Mouse (Mus musculus) midbrain, embryonic 11.5 days (tissue): ENCODE measurements around the gene Arid3b. TPM values are rescaled to one million over a fixed set of nuclear protein-coding genes. Genes with fewer than 3 reads are reported as not detected.

ENCODE experiments used
- ATAC-seq: fragments of 200-750 bp; cut with Nextera tagmentation; 2 replicates; pipeline ENCODE4 v1.8.0; 2017; ENCODE audit warnings: moderate TSS enrichment, moderate library complexity; ENCODE audit not compliant: low FRiP score
- DNase-seq: peaks from one replicate; pipeline ENCODE4 v3.0.0; 2015; ENCODE audit warnings: low spot score; ENCODE audit errors: missing footprints
- H3K27ac ChIP-seq: fragments of 300-500 bp; sonication (generic); 2 replicates; pipeline ENCODE4 v1.5.1; 2014; ENCODE audit warnings: low read depth, low read length
- H3K27me3 ChIP-seq: fragments of 300-500 bp; sonication (generic); 2 replicates; pipeline ENCODE4 v1.6.1; 2014; ENCODE audit warnings: mild to moderate bottlenecking, low read length, moderate library complexity, mixed read lengths; ENCODE audit not compliant: control insufficient read depth, insufficient read depth
- H3K36me3 ChIP-seq: fragments of 300-500 bp; sonication (generic); 2 replicates; pipeline ENCODE4 v1.6.1; 2014; ENCODE audit warnings: mild to moderate bottlenecking, low read length, moderate library complexity, mixed read lengths; ENCODE audit not compliant: control insufficient read depth, insufficient read depth
- H3K4me1 ChIP-seq: fragments of 300-500 bp; sonication (generic); 2 replicates; pipeline ENCODE4 v1.6.1; 2014; ENCODE audit warnings: low read length; ENCODE audit not compliant: control insufficient read depth, insufficient read depth
- H3K4me2 ChIP-seq: fragments of 300-500 bp; sonication (generic); 2 replicates; pipeline ENCODE4 v1.6.1; 2014; ENCODE audit warnings: mild to moderate bottlenecking, moderate library complexity
- H3K4me3 ChIP-seq: fragments of 300-500 bp; sonication (generic); 2 replicates; pipeline ENCODE4 v1.5.1; 2014; ENCODE audit warnings: low read depth, low read length
- H3K9ac ChIP-seq: fragments of 300-500 bp; sonication (generic); 2 replicates; pipeline ENCODE4 v1.6.1; 2014; ENCODE audit warnings: low read length
- H3K9me3 ChIP-seq: fragments of 300-500 bp; sonication (generic); 2 replicates; pipeline ENCODE4 v1.6.1; 2016; ENCODE audit warnings: low read length; ENCODE audit not compliant: control insufficient read depth
- WGBS: fragments of 180-500 bp; shearing (Covaris S2); extraction: QIAGEN DNeasy Blood & Tissue Kit; methylation state at CpG from one replicate; pipeline ENCODE4 v1.1.7; 2014; 5-methylcytosine and 5-hydroxymethylcytosine counted together
- polyA plus RNA-seq: library from polyadenylated mRNA; unstranded; fragments of >200 nt; fragmentation: Nextera tagmentation; extraction: Ambion mirVana; gene quantifications from 2 replicates; pipeline ENCODE4 v1.2.1, GENCODE M21; 2014

Arid3b gene
- polyA plus RNA-seq, 1 experiment from 2014 or later, result 25.7 TPM

- Histone ChIP-seq H3K9ac (peak overlapping the region; percentile 28; the same call in 1 of the 2 replicates), H3K36me3 (no peaks in the 10 kb centered on the region), H3K9me3 (no peaks in the 10 kb centered on the region), H3K27ac (no peak overlapping the region), H3K4me3 (peak overlapping the region; percentile 82), H3K4me1 (peaks cover 23% of the 10 kb centered on the region), H3K4me2 (peak overlapping the region; percentile 67), H3K27me3 (no peaks in the 10 kb centered on the region)
- DNase-seq (peak; percentile 82), ATAC-seq (no peak)
- 15% methylated on average over 11 of the region's 11 CpGs for WGBS
Measured at GRCm38 (mm10) chr9:57834629-57835417, 1.8 kb downstream of the Arid3b start.

GRCm38 (mm10) chr9:57833762-57834471, 2.7 kb downstream of the Arid3b start:
- H3K36me3 ChIP-seq, result no peaks in the 10 kb centered on the region
- no peaks in the 10 kb centered on the region for H3K9me3 ChIP-seq
- no peaks in the 10 kb centered on the region for H3K27me3 ChIP-seq
- ATAC-seq (no peak), DNase-seq (peak; percentile 45)
- H3K4me2 ChIP-seq, result no peak overlapping the region
- H3K4me1 ChIP-seq, result peaks cover 26% of the 10 kb centered on the region
- no peak overlapping the region for H3K9ac ChIP-seq
- H3K27ac ChIP-seq, result no peak overlapping the region
- whole genome bisulfite sequencing, result 78% methylated on average over 9 of the region's 9 CpGs
- no peak overlapping the region for H3K4me3 ChIP-seq

GRCm38 (mm10) chr9:57831267-57832082, 5.1 kb downstream of the Arid3b start:
- no peaks in the 10 kb centered on the region for H3K9me3 ChIP-seq
- 47% methylated on average over 24 of the region's 24 CpGs for WGBS
- H3K4me1 ChIP-seq, result peaks cover 26% of the 10 kb centered on the region
- no peak overlapping the region for H3K9ac ChIP-seq
- H3K4me2 ChIP-seq, result peak overlapping the region; percentile 2
- DNase-seq, result peak; percentile 93
- no peak overlapping the region for H3K4me3 ChIP-seq
- H3K27ac ChIP-seq, result no peak overlapping the region
- no peaks in the 10 kb centered on the region for H3K27me3 ChIP-seq
- ATAC-seq, result peak; percentile 85
- H3K36me3 ChIP-seq, result no peaks in the 10 kb centered on the region

- no peak overlapping the region for H3K27ac ChIP-seq
- no peaks in the 10 kb centered on the region for H3K27me3 ChIP-seq
- 0 out of 2 replicates have a peak, but pooled peaks cover 2% of the 10 kb centered on the region for H3K36me3 ChIP-seq
- no peak overlapping the region for H3K4me2 ChIP-seq
- no peak overlapping the region for H3K4me3 ChIP-seq
- no peak overlapping the region; the same call in 1 of the 2 replicates for H3K9ac ChIP-seq
- WGBS, result 26% methylated on average over 6 of the region's 6 CpGs
- H3K9me3 ChIP-seq, result no peaks in the 10 kb centered on the region
- ATAC-seq, result no peak
- H3K4me1 ChIP-seq, result peaks cover 20% of the 10 kb centered on the region
- peak; percentile 86 for DNase-seq
Measured at GRCm38 (mm10) chr9:57829812-57830557, 6.6 kb downstream of the Arid3b start.

- H3K36me3 ChIP-seq, result 0 out of 2 replicates have a peak, but pooled peaks cover 2% of the 10 kb centered on the region
- H3K27me3 ChIP-seq, result no peaks in the 10 kb centered on the region
- DNase-seq (peak; percentile 14), ATAC-seq (no peak)
- H3K27ac ChIP-seq, result no peak overlapping the region
- WGBS, result 100% methylated on average over 1 of the region's 1 CpGs
- H3K9ac ChIP-seq, result no peak overlapping the region
- H3K4me2 ChIP-seq, result no peak overlapping the region
- no peaks in the 10 kb centered on the region for H3K9me3 ChIP-seq
- H3K4me1 ChIP-seq, result peaks cover 11% of the 10 kb centered on the region
- H3K4me3 ChIP-seq, result no peak overlapping the region
Measured at GRCm38 (mm10) chr9:57823397-57823796, 13.2 kb downstream of the Arid3b start.

GRCm38 (mm10) chr9:57822812-57823211, 13.8 kb downstream of the Arid3b start:
- ATAC-seq (no peak), DNase-seq (peak; percentile 59)
- Histone ChIP-seq H3K9me3 (no peaks in the 10 kb centered on the region), H3K36me3 (0 out of 2 replicates have a peak, but pooled peaks cover 2% of the 10 kb centered on the region), H3K4me1 (peaks cover 13% of the 10 kb centered on the region), H3K9ac (no peak overlapping the region), H3K4me3 (no peak overlapping the region), H3K27ac (no peak overlapping the region), H3K27me3 (no peaks in the 10 kb centered on the region), H3K4me2 (no peak overlapping the region)
- WGBS, result 68% methylated on average over 13 of the region's 13 CpGs

GRCm38 (mm10) chr9:57820186-57821080, 16.2 kb downstream of the Arid3b start:
- Histone ChIP-seq H3K4me3 (no peak overlapping the region), H3K36me3 (no peaks in the 10 kb centered on the region), H3K9me3 (no peaks in the 10 kb centered on the region), H3K27ac (no peak overlapping the region), H3K4me2 (no peak overlapping the region), H3K4me1 (peaks cover 24% of the 10 kb centered on the region), H3K27me3 (no peaks in the 10 kb centered on the region), H3K9ac (no peak overlapping the region)
- whole genome bisulfite sequencing, result 23% methylated on average over 16 of the region's 16 CpGs
- ATAC-seq (no peak), DNase-seq (peak; percentile 87)
